Mouse (Mus musculus) testis, postnatal 14 days (tissue): ENCODE measurements around the gene Lypd5.

Source experiments
- DNase-seq: peaks from one replicate; pipeline ENCODE4 v3.0.0; 2021; ENCODE audit warnings: low spot score

Lypd5 gene

GRCm38 (mm10) chr7:24348896-24349295 is at the start of gene Lypd5:
TSS of gene Lypd5 (plus strand) at chr7:24349196.
- no peak for DNase-seq

- peak; percentile 79 for DNase-seq
Measured at GRCm38 (mm10) chr7:24299823-24300481, 49.0 kb upstream of the Lypd5 start.

GRCm38 (mm10) chr7:24300771-24301282 is 48.2 kb upstream of the Lypd5 start, which contains the start of gene Zfp61:
TSS of gene Zfp61 (minus strand) at chr7:24301232.
- peak; percentile 47 for DNase-seq

GRCm38 (mm10) chr7:24315726-24316566 is 33.0 kb upstream of the Lypd5 start:
- DNase-seq = no peak

GRCm38 (mm10) chr7:24316567-24317092 is 32.4 kb upstream of the Lypd5 start, which contains the start of gene Zfp94:
TSS of gene Zfp94 (minus strand) at chr7:24316666.
- peak; percentile 94 for DNase-seq

- no peak for DNase-seq
Measured at GRCm38 (mm10) chr7:24318942-24319341, 30.1 kb upstream of the Lypd5 start.

- no peak for DNase-seq
Measured at GRCm38 (mm10) chr7:24322593-24322992, 26.4 kb upstream of the Lypd5 start.

- DNase-seq = no peak
Measured at GRCm38 (mm10) chr7:24325197-24325596, 23.8 kb upstream of the Lypd5 start.

DNA sequence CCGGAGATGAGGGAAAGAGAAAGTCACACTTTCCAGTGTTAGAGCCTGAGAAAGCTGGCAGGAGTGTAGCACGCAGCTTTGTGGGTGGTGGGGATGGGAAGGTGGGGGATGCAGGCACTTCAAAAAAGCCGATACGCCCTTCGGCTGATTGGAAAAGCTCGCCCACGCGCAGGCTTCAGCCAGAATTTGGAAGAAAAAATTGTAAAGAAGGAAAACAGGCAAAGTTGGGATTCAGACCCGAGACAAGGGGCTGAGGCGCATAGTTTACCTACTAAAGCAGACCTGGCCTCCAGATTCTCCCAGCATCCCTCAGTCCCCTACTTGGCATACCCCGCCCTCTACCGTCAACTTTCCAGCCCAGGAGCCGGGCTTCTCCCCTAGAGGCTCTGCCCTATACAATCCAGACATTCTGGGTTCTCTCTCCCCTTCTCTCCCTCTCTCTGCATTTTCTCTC is 23.3 kb upstream of the Lypd5 start:
- DNase-seq = no peak

DNA sequence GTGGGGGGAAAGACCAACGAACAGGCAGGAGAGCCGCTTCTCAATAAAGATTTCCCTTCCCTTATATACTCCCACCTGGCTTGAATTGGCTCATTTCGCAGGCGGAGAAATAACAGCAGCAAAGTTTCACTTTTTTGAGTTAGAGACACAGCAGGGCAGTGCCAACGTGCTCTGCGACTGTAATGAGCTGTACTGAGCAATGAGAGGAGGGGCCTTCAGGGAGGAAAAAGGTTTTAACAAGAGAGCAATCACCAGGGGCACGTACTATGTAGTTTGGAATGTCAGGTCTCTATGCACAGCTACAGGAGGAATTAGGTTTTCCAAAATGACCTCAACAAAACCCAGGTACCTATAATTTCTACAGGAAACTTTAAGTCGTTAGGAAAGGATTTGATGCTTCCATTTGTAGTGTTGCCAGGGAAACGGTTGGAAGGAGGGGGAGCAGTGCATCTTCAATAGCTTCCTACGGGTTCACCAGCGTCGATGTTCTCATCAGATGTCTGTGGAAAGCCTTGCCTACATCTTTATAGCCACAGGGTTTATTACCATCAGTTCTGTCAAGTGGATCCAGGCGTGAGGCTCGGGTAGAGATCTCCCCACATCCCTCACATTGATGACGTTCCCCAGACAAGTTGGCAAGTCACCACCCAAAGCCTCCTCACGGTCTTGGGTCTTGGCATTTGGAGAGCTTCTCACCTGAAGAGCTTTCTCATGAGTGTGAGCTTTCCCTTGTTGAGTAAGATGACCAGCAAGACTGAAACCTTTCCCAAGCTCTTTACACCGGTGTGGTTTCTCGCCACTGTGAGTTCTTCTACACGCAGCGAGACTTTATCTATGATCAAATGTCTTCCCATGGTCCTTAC is 22.5 kb upstream of the Lypd5 start:
- DNase-seq = no peak

- DNase-seq = no peak
Measured at GRCm38 (mm10) chr7:24327281-24327975, 21.6 kb upstream of the Lypd5 start.

DNA sequence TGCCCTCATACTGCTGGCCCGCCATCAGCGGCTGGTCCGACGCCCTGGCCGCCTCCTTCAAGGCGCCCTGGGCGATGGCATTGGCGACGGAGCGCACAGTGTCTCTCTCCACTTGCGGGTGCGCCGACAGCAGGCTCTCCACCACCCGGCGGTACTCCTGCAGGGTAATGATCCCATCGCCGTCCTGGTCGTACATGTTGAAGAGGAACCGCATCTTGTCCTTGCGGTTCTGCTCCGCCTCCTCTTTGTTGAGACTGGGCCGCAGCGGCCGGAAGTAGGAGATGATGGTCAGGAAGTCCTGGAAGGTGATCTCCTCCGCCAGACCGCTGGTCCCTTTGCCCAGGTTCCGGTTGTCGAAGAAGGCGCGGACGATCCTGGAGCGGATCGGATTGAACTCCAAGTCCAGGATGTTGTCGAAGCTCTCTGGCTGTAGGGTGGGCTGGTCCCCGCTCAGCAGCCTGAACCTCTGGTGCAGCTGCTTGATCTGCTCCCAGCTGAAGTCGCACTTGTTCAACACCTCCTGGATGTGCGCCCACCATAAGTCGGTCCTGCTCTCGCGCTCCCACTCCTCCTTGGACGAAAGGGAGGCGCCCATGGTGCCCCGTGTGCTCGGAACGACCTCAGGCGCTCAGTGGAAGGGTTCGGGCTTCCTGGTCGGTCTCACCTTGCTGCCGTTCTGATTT is 15.6 kb upstream of the Lypd5 start, which contains the start of gene Tescl:
Tescl (minus strand) TSS at position 633 of the 683 bp plus-strand sequence.
- peak; percentile 35 for DNase-seq

- DNase-seq = peak; percentile 49
Measured at GRCm38 (mm10) chr7:24335699-24336309, 13.2 kb upstream of the Lypd5 start.

- DNase-seq = no peak
Measured at GRCm38 (mm10) chr7:24338241-24338640, 10.8 kb upstream of the Lypd5 start.

DNA sequence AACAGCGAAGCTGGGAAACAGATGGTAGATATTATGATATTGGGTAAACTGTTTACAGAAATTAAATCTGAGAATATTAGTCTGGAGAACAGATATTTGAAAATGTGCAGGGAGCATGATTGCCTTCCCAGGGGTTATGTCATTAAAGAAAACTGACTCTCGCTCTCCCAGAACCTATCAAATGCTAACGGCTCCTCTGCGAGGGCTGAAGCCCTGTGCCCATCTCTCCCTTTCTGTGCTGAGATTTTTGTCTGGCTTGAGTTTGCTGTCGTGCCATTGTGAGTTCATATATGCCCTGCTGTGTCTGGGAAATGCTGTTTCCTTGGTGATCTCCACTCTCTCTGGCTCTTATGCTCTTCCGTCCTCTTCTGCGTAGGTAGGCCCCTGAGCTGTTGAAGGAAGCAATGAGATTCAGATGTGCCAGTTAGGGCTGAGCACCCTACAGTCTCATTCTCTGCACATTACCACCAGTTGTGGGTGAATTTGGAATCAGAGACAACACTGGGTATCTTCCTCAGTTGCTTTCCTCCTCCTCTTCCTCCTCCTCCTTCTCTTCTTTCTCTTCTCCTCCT is 5.2 kb upstream of the Lypd5 start:
- DNase-seq = no peak

DNA sequence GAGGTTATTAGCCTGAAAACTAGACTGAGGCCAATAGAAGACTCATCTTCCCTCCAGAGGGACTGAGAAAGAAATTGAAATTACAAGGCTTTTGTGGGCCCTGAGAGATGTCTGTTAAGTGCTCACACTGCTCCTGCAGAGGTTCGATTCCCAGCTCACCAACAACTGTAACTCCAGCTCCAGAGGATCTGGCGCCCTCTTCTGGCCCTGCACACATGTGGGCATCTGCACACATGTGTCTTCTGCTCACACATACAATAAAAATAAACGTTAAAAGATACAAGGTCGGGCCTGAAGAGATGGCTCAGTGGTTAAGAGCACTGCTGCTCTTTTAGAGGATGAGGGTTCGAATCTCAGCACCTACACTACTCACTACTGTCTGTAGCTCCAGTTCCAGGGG is 2.6 kb upstream of the Lypd5 start:
- no peak for DNase-seq

DNA sequence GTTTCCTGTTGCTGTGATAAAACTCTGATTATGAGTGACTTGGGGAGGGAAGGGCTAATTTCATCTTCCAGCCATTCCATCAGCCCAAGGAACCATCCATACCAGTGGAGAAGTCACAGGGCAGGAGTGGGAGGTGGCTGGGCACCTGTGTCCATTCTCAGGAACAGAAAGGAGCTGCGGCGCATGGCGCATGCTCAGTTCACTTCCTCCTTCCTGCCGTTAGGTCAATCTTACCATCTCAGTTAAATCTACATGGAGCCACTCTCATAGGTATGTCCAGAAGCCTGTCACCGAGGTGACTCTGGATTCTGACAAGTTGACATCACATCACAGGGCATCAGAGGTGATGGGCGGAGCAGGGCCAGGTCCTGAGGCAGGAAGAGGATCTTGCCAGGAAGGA is 6.7 kb downstream of the Lypd5 start:
- DNase-seq = no peak

GRCm38 (mm10) chr7:24356081-24356480 is 7.1 kb downstream of the Lypd5 start:
- DNase-seq = no peak

DNA sequence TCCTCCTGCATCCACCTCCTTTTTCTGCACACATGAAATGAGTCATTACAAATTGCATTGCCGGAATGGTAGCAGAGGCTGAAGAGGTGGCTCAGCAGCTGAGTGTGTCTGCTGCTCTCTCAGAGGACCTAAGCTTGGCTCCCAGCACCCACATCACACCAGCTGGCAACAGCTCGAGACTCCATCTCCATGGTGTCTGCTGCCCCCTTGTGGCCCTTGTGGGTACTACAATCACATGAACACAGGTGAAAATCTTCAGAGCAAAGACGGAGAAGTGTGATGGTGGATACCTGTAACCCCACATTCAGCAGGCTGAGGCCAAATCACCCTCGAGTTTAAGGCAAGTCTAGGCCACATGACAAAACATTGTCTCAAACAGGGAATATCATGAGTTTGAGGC is 8.9 kb downstream of the Lypd5 start:
- peak; percentile 62 for DNase-seq

DNA sequence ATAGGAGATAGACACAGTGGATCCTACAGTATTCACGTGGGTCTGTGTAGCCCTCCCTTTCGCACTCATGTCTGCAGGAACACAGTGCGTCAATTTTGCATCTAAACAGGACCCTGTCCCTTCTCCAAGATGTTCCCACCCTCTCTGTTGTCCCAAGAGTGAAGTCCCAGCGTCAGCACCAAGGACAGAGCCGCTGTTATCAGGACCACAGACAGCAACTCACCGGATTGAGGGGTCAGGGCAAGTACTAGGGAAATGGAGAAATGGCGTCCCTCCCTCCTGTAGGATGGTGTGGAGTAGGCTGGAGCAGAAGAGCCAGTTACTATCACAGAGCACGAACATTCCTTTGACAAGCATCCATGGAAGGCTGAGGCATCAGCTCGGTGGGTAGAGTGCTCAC is 10.3 kb downstream of the Lypd5 start:
- DNase-seq = no peak
